Mouse (Mus musculus) limb, embryonic 13.5 days (tissue): ENCODE measurements at regions not wholly inside any gene's neighbourhood (a gene's known extent, or its start where the extent isn't known, plus 50 kb on each side); places are given as distances from the start of the nearest gene placed in this dataset.

Source experiments
- ATAC-seq: fragments of 200-750 bp; cut with Nextera tagmentation; 2 replicates; pipeline ENCODE4 v1.8.0; 2017; ENCODE audit warnings: low read depth, moderate number of reproducible peaks, moderate TSS enrichment; ENCODE audit not compliant: low FRiP score
- H3K27ac ChIP-seq: fragments of 300-500 bp; sonication (generic); 2 replicates; pipeline ENCODE4 v1.5.1; 2015; ENCODE audit warnings: inconsistent platforms, mild to moderate bottlenecking, moderate library complexity
- H3K27me3 ChIP-seq: fragments of 300-500 bp; sonication (generic); 2 replicates; pipeline ENCODE4 v1.6.1; 2015; ENCODE audit warnings: mild to moderate bottlenecking, inconsistent platforms
- H3K36me3 ChIP-seq: fragments of 300-500 bp; sonication (generic); 2 replicates; pipeline ENCODE4 v1.6.1; 2015; ENCODE audit warnings: inconsistent platforms, mild to moderate bottlenecking, moderate library complexity
- H3K4me1 ChIP-seq: fragments of 300-500 bp; sonication (generic); 2 replicates; pipeline ENCODE4 v1.6.1; 2015; ENCODE audit warnings: inconsistent platforms
- H3K4me2 ChIP-seq: fragments of 300-500 bp; sonication (generic); replicated peaks from 2 replicates; pipeline ENCODE4 v1.6.1; 2015; ENCODE audit warnings: inconsistent platforms, mild to moderate bottlenecking, moderate library complexity
- H3K4me3 ChIP-seq: fragments of 300-500 bp; sonication (generic); 2 replicates; pipeline ENCODE4 v1.5.1; 2015; ENCODE audit warnings: moderate library complexity, mild to moderate bottlenecking, inconsistent platforms
- H3K9ac ChIP-seq: fragments of 300-500 bp; sonication (generic); 2 replicates; pipeline ENCODE4 v1.6.1; 2015; ENCODE audit warnings: mild to moderate bottlenecking, inconsistent platforms
- H3K9me3 ChIP-seq: fragments of 300-500 bp; sonication (generic); 2 replicates; pipeline ENCODE4 v1.6.1; 2016; ENCODE audit warnings: inconsistent platforms
- WGBS: fragments of 180-500 bp; shearing (Covaris S2); methylation state at CpG from one replicate; pipeline ENCODE4 v1.1.7; 2015; 5-methylcytosine and 5-hydroxymethylcytosine counted together

GRCm38 (mm10) chr10:119146342-119146741 is 93.5 kb downstream of the Cand1 start:
- Histone ChIP-seq H3K27me3 (no peaks in the 10 kb centered on the region), H3K4me3 (no peak overlapping the region), H3K9me3 (no peaks in the 10 kb centered on the region), H3K4me2 (no peak overlapping the region), H3K9ac (no peak overlapping the region), H3K4me1 (0 out of 2 replicates have a peak, but pooled peaks cover 3% of the 10 kb centered on the region), H3K27ac (no peak overlapping the region), H3K36me3 (no peaks in the 10 kb centered on the region)
- WGBS = 51% methylated on average over 6 of the region's 6 CpGs
- ATAC-seq = no peak

GRCm38 (mm10) chr10:119142866-119143265 is 97.0 kb downstream of the Cand1 start:
- 86% methylated on average over 6 of the region's 6 CpGs for WGBS
- 0 out of 2 replicates have a peak, but pooled peaks cover 3% of the 10 kb centered on the region for H3K4me1 ChIP-seq
- H3K36me3 ChIP-seq = no peaks in the 10 kb centered on the region
- H3K4me2 ChIP-seq = no peak overlapping the region
- no peak overlapping the region for H3K27ac ChIP-seq
- no peak overlapping the region for H3K4me3 ChIP-seq
- ATAC-seq = no peak
- no peak overlapping the region for H3K9ac ChIP-seq
- no peaks in the 10 kb centered on the region for H3K9me3 ChIP-seq
- no peaks in the 10 kb centered on the region for H3K27me3 ChIP-seq

- Histone ChIP-seq H3K4me3 (no peak overlapping the region), H3K9me3 (no peaks in the 10 kb centered on the region), H3K27me3 (no peaks in the 10 kb centered on the region), H3K36me3 (no peaks in the 10 kb centered on the region), H3K27ac (no peak overlapping the region), H3K9ac (no peak overlapping the region), H3K4me1 (0 out of 2 replicates have a peak, but pooled peaks cover 3% of the 10 kb centered on the region), H3K4me2 (no peak overlapping the region)
- no peak for ATAC-seq
- 79% methylated on average over 5 of the region's 5 CpGs for WGBS
Measured at GRCm38 (mm10) chr10:119142307-119142706, 97.5 kb downstream of the Cand1 start.

- H3K9me3 ChIP-seq = no peaks in the 10 kb centered on the region
- 61% methylated on average over 6 of the region's 6 CpGs for WGBS
- 0 out of 2 replicates have a peak, but pooled peaks cover 3% of the 10 kb centered on the region for H3K27me3 ChIP-seq
- H3K4me1 ChIP-seq = no peaks in the 10 kb centered on the region; the same call in 1 of the 2 replicates
- no peaks in the 10 kb centered on the region for H3K36me3 ChIP-seq
- H3K4me2 ChIP-seq = no peak overlapping the region
- no peak for ATAC-seq
- no peak overlapping the region for H3K9ac ChIP-seq
- no peak overlapping the region for H3K27ac ChIP-seq
- H3K4me3 ChIP-seq = no peak overlapping the region
Measured at GRCm38 (mm10) chr10:119138237-119138636, 101.6 kb downstream of the Cand1 start.

- H3K27me3 ChIP-seq = 0 out of 2 replicates have a peak, but pooled peaks cover 3% of the 10 kb centered on the region
- no peaks in the 10 kb centered on the region for H3K9me3 ChIP-seq
- no peaks in the 10 kb centered on the region for H3K36me3 ChIP-seq
- H3K4me3 ChIP-seq = no peak overlapping the region
- 29% methylated on average over 11 of the region's 11 CpGs for WGBS
- H3K4me2 ChIP-seq = 0 out of 2 replicates have a peak overlapping the region, but pooled peaks have one; percentile 7
- peaks cover 7% of the 10 kb centered on the region; the same call in 1 of the 2 replicates for H3K4me1 ChIP-seq
- no peak overlapping the region for H3K9ac ChIP-seq
- ATAC-seq = peak; percentile 36; the same call in 1 of the 2 replicates
- H3K27ac ChIP-seq = no peak overlapping the region
Measured at GRCm38 (mm10) chr10:119135489-119135924, 104.3 kb downstream of the Cand1 start.

GRCm38 (mm10) chr10:119134797-119135488 is 104.9 kb downstream of the Cand1 start:
- Histone ChIP-seq H3K4me2 (no peak overlapping the region), H3K27ac (no peak overlapping the region), H3K36me3 (no peaks in the 10 kb centered on the region), H3K4me3 (no peak overlapping the region), H3K27me3 (0 out of 2 replicates have a peak, but pooled peaks cover 3% of the 10 kb centered on the region), H3K9me3 (no peaks in the 10 kb centered on the region), H3K4me1 (peaks cover 7% of the 10 kb centered on the region; the same call in 1 of the 2 replicates), H3K9ac (no peak overlapping the region)
- 60% methylated on average over 10 of the region's 10 CpGs for WGBS
- ATAC-seq = no peak

- WGBS = 21% methylated on average over 16 of the region's 16 CpGs
- peak overlapping the region; percentile 55 for H3K4me2 ChIP-seq
- H3K36me3 ChIP-seq = no peaks in the 10 kb centered on the region
- H3K27ac ChIP-seq = no peak overlapping the region
- peaks cover 7% of the 10 kb centered on the region; the same call in 1 of the 2 replicates for H3K4me1 ChIP-seq
- H3K27me3 ChIP-seq = 0 out of 2 replicates have a peak, but pooled peaks cover 3% of the 10 kb centered on the region
- no peak overlapping the region; the same call in 1 of the 2 replicates for H3K9ac ChIP-seq
- ATAC-seq = peak; percentile 54
- no peaks in the 10 kb centered on the region for H3K9me3 ChIP-seq
- peak overlapping the region; percentile 22 for H3K4me3 ChIP-seq
Measured at GRCm38 (mm10) chr10:119131977-119132376, 107.9 kb downstream of the Cand1 start.

- H3K36me3 ChIP-seq = no peaks in the 10 kb centered on the region
- H3K27me3 ChIP-seq = 0 out of 2 replicates have a peak, but pooled peaks cover 3% of the 10 kb centered on the region
- WGBS = 76% methylated on average over 6 of the region's 6 CpGs
- no peak overlapping the region for H3K4me2 ChIP-seq
- no peak overlapping the region for H3K27ac ChIP-seq
- no peak for ATAC-seq
- no peak overlapping the region for H3K4me3 ChIP-seq
- H3K9ac ChIP-seq = no peak overlapping the region
- peaks cover 7% of the 10 kb centered on the region; the same call in 1 of the 2 replicates for H3K4me1 ChIP-seq
- no peaks in the 10 kb centered on the region for H3K9me3 ChIP-seq
Measured at GRCm38 (mm10) chr10:119130676-119131075, 109.2 kb downstream of the Cand1 start.

GRCm38 (mm10) chr10:119128035-119128434 is 111.8 kb downstream of the Cand1 start:
- no peak overlapping the region for H3K4me3 ChIP-seq

GRCm38 (mm10) chr10:119123517-119123916 is 116.3 kb downstream of the Cand1 start:
- Histone ChIP-seq H3K4me1 (no peaks in the 10 kb centered on the region), H3K36me3 (no peaks in the 10 kb centered on the region), H3K9me3 (no peaks in the 10 kb centered on the region), H3K4me2 (no peak overlapping the region), H3K27ac (no peak overlapping the region), H3K9ac (no peak overlapping the region), H3K27me3 (no peaks in the 10 kb centered on the region), H3K4me3 (no peak overlapping the region)
- WGBS = 82% methylated on average over 5 of the region's 5 CpGs
- ATAC-seq = no peak

More at GRCm38 (mm10) chr10:119128035-119128434, 111.8 kb downstream of the Cand1 start:
- Histone ChIP-seq H3K27me3 (no peaks in the 10 kb centered on the region), H3K9me3 (no peaks in the 10 kb centered on the region), H3K9ac (no peak overlapping the region), H3K4me1 (0 out of 2 replicates have a peak, but pooled peaks cover 7% of the 10 kb centered on the region), H3K36me3 (no peaks in the 10 kb centered on the region), H3K27ac (no peak overlapping the region), H3K4me2 (no peak overlapping the region)
- no peak for ATAC-seq
- 87% methylated on average over 3 of the region's 3 CpGs for WGBS

- no peak overlapping the region for H3K4me2 ChIP-seq
- ATAC-seq = no peak
Measured at GRCm38 (mm10) chr10:119122347-119122746, 117.5 kb downstream of the Cand1 start.

GRCm38 (mm10) chr10:119121575-119121974 is 118.3 kb downstream of the Cand1 start:
- 50% methylated on average over 6 of the region's 6 CpGs for WGBS
- H3K4me2 ChIP-seq = no peak overlapping the region

More at GRCm38 (mm10) chr10:119122347-119122746, 117.5 kb downstream of the Cand1 start:
- no peaks in the 10 kb centered on the region for H3K9me3 ChIP-seq
- WGBS = 90% methylated on average over 8 of the region's 8 CpGs
- H3K9ac ChIP-seq = no peak overlapping the region
- no peaks in the 10 kb centered on the region for H3K27me3 ChIP-seq
- no peak overlapping the region for H3K27ac ChIP-seq
- H3K36me3 ChIP-seq = no peaks in the 10 kb centered on the region
- no peaks in the 10 kb centered on the region for H3K4me1 ChIP-seq
- no peak overlapping the region for H3K4me3 ChIP-seq

More at GRCm38 (mm10) chr10:119121575-119121974, 118.3 kb downstream of the Cand1 start:
- H3K4me3 ChIP-seq = no peak overlapping the region
- no peaks in the 10 kb centered on the region for H3K36me3 ChIP-seq
- no peaks in the 10 kb centered on the region for H3K27me3 ChIP-seq
- H3K9ac ChIP-seq = no peak overlapping the region
- H3K4me1 ChIP-seq = no peaks in the 10 kb centered on the region
- no peak overlapping the region for H3K27ac ChIP-seq
- H3K9me3 ChIP-seq = no peaks in the 10 kb centered on the region
- no peak for ATAC-seq
